Mouse (Mus musculus): ENCODE data around the gene Dync2li1. TPM values are rescaled to one million over a fixed set of nuclear protein-coding genes. Genes with fewer than 3 reads are reported as not detected.

The Dync2li1 gene
- polyA plus RNA-seq, 1 experiment from 2014 or later: 24.7 TPM

DNA sequence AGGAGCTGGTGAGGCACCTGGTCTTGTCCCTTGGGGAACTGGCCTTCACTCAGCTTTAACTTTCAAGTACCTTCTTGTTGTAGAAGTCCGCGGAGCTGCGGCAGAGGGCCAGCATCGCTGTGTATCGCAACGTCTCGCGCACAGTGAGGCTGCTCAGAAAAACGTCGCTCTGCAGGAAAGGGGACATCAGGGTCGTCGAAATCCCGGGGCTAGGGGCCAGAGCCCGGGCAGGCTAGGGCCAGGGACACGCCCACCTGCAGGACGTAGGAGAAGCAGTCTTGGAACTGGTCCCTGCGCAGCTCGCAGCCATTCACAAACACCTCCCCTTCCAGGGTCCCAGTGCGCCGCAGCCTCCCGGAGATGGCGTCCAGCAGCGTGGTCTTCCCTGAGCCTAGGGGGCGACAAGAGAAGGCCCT is 49.7 kb downstream of the Dync2li1 start, which contains the start of gene Abcg8:
Abcg8 (plus strand) TSS at position 352 of the 416 bp plus-strand sequence.
- no peak within 1 kb of the TSS for H3K27ac ChIP-seq
- H3K4me1 ChIP-seq (replicated peaks): peaks cover 18% of the 10 kb centered on the region; the same call in 1 of the 2 replicates
- H3K4me3 ChIP-seq (replicated peaks): peak within 1 kb of the TSS; percentile 38
- no peaks in the 10 kb centered on the region for H3K9me3 ChIP-seq
- ATAC-seq: no peak
- no peaks in the 10 kb centered on the region for H3K27me3 ChIP-seq (replicated peaks)
- WGBS: 1% methylated on average over 24 of the region's 24 CpGs
- H3K4me2 ChIP-seq (replicated peaks): peak within 1 kb of the TSS; percentile 88
- no peaks in the 10 kb centered on the region for H3K36me3 ChIP-seq
- H3K9ac ChIP-seq: peak within 1 kb of the TSS; percentile 45; the same call in 1 of the 2 replicates

DNA sequence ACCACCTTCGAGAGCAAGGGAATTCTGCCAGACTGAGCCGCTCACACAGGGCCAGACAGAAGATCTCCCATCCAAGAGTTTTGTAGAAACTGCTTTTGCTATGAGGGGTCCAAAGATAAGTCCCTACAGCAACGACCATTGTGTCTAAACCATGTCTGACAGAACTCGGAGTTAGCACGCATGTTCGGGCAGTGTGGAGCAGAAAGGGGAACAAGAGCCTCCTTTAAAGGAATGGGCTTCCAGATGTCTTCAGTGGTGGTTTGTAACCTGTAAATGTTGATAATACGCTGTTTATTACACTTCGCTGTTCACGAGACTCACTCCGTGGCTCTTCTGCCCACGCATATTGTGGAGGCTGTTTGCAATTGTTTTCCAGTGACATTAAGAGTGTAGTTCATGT is 51.3 kb downstream of the Dync2li1 start:
- no peaks in the 10 kb centered on the region for H3K27me3 ChIP-seq (replicated peaks)
- H3K4me1 ChIP-seq (replicated peaks): peaks cover 19% of the 10 kb centered on the region; the same call in 1 of the 2 replicates
- no peaks in the 10 kb centered on the region for H3K36me3 ChIP-seq
- no peaks in the 10 kb centered on the region for H3K9me3 ChIP-seq
- 83% methylated on average over 11 of the region's 11 CpGs for WGBS
- no peak overlapping the region for H3K4me2 ChIP-seq (replicated peaks)
- no peak overlapping the region for H3K4me3 ChIP-seq (replicated peaks)
- no peak overlapping the region for H3K27ac ChIP-seq
- H3K9ac ChIP-seq: no peak overlapping the region
- no peak for ATAC-seq

DNA sequence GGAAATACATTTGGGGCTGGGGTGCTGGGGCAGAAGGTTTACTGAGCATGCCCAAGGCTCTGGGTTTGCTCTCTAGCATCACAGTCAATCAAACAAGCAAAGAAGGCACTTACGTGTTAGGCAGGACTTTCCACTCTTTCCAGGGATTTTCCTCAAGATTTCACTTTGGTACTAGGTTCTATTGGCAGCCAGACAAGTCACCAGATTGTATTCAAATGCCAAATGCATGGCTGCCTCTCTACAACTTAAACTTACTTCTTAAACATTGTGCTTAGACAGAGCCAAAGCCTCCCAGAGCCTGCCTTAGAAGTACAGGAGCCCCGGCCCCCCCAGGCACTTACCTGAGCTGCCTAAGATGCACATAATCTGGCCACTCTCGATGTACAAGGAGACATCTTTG is 55.4 kb downstream of the Dync2li1 start:
- H3K4me2 ChIP-seq (replicated peaks): no peak overlapping the region
- no peak overlapping the region for H3K4me3 ChIP-seq (replicated peaks)
- H3K27me3 ChIP-seq (replicated peaks): no peaks in the 10 kb centered on the region
- no peaks in the 10 kb centered on the region for H3K36me3 ChIP-seq
- H3K4me1 ChIP-seq (replicated peaks): peaks cover 9% of the 10 kb centered on the region
- no peak for ATAC-seq
- 83% methylated on average over 3 of the region's 3 CpGs for whole genome bisulfite sequencing
- H3K9me3 ChIP-seq: no peaks in the 10 kb centered on the region
- no peak overlapping the region for H3K27ac ChIP-seq
- H3K9ac ChIP-seq: no peak overlapping the region

DNA sequence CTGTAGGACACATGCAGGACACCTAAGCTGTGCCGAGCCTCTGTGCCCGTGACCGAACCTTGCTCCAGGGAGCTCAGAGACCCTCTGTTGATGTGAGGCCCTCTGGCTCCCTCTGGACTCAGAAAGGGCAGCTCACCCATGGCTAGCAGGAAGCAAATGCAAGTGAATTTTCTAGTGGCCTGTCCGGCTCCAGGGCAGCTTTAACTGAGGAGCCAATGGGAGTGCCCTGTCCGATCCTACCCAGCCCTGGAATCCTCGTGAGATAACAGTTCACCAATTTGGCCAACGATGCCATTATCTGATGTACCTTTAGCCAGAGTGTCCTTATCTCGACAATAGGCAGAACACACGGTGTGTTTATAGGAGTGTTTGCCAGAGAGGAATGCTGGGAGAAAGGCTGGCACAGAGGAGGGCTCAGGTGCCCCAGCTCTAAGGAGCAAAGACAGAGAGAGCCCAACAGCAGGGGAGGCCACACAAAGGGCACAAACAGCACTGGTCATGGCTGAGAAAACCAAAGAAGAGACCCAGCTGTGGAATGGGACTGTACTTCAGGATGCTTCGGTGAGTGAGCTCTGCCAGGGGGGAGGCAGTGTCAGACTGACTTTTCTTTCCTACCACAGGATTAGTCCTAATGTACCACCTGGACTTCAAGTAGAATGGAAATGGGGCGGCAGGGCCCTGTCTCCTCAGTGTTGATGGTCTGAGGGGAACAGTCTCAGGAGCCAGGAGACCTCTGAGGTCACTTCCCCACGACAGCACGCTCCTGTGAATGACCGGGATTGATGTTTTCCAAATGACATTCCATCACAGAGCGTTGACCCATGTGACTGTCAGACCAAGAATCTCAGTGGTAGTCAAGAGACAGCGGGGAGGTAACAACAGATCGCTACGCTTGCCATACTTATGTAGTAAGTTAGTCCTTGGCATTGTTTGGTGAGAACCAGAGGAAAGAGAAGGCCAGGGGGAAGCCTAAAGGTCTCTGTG is 56.7 kb downstream of the Dync2li1 start, which contains the start of gene Abcg5:
Abcg5 (minus strand) TSS at position 278 of the 984 bp plus-strand sequence.
- H3K27me3 ChIP-seq (replicated peaks): no peaks in the 10 kb centered on the region
- H3K36me3 ChIP-seq: no peaks in the 10 kb centered on the region
- ATAC-seq: peak; percentile 61
- WGBS: 66% methylated on average over 18 of the region's 18 CpGs
- no peak within 1 kb of the TSS for H3K4me2 ChIP-seq (replicated peaks)
- no peak within 1 kb of the TSS for H3K4me3 ChIP-seq (replicated peaks)
- H3K27ac ChIP-seq: no peak within 1 kb of the TSS
- no peak within 1 kb of the TSS for H3K9ac ChIP-seq
- no peaks in the 10 kb centered on the region for H3K9me3 ChIP-seq
- peaks cover 9% of the 10 kb centered on the region for H3K4me1 ChIP-seq (replicated peaks)

DNA sequence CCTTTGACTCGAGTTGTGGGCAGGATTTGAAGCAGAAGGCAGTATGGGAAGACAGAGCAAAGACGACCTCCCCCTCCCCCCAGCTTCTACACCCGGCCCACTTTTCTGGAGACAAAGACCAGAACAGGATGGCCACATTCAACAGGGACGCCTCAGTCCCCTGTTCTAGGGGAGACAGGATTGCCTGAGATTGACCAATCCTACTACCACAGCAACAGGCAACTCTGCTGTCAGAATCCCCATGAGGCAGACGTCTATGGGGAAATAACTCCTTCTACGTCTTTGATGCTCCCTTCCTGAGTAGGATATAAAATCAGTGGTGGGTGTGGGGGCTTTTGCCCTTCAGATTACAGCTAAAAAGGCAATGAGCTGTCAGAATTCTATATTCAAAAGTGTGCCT is 58.0 kb downstream of the Dync2li1 start:
- Histone ChIP-seq H3K4me2 (replicated peaks) (no peak overlapping the region), H3K9me3 (no peaks in the 10 kb centered on the region), H3K4me1 (replicated peaks) (peaks cover 9% of the 10 kb centered on the region), H3K27me3 (replicated peaks) (no peaks in the 10 kb centered on the region), H3K36me3 (no peaks in the 10 kb centered on the region), H3K9ac (no peak overlapping the region), H3K27ac (no peak overlapping the region), H3K4me3 (replicated peaks) (no peak overlapping the region)
- 42% methylated on average over 6 of the region's 6 CpGs for WGBS
- ATAC-seq: no peak

DNA sequence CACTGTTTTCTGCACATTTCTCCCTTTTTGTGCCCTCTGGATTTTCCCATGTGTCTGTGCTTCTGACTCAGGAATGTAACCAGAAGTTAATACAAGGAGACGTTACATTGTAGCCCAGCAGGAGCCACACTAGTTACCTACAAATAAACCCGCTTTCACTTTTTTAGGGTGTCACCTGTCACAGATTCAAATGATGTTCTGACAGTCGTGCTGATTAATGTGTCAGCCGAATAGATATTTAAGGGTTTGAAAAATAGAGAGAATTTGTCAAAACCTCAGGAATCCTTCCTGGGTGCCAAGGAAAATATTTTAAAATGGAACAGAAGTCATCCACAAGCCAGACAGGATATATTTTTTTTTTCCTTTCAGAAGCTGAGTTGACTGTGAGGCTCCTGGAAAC is 59.0 kb downstream of the Dync2li1 start:
- no peaks in the 10 kb centered on the region for H3K9me3 ChIP-seq
- no peak overlapping the region for H3K4me2 ChIP-seq (replicated peaks)
- H3K4me3 ChIP-seq (replicated peaks): no peak overlapping the region
- peaks cover 9% of the 10 kb centered on the region for H3K4me1 ChIP-seq (replicated peaks)
- H3K36me3 ChIP-seq: no peaks in the 10 kb centered on the region
- no peak for ATAC-seq
- H3K27ac ChIP-seq: no peak overlapping the region
- H3K9ac ChIP-seq: no peak overlapping the region
- no peaks in the 10 kb centered on the region for H3K27me3 ChIP-seq (replicated peaks)
- WGBS: 77% methylated on average over 4 of the region's 4 CpGs

DNA sequence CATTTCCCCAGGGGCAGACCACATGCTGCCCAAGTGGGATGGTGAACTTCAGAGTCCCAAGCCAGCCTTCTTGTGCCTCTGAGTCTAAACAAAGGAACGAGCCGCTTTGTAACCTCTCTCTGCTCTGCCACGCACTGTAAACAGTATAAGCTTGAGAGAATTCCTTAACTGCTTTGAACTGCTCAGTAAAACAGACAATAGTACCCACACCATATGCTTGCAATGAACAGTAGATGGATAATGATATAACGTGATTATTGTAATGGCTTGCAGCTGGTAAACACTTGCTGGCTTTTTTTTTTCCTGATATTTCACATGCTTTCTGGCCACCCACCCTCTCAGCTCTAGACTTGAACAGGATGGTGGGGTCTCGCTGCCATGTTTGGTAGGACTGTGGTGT is 61.7 kb downstream of the Dync2li1 start:
- H3K4me3 ChIP-seq (replicated peaks): no peak overlapping the region
- H3K36me3 ChIP-seq: no peaks in the 10 kb centered on the region
- H3K27me3 ChIP-seq (replicated peaks): no peaks in the 10 kb centered on the region
- no peak overlapping the region for H3K9ac ChIP-seq
- no peaks in the 10 kb centered on the region for H3K9me3 ChIP-seq
- 52% methylated on average over 5 of the region's 5 CpGs for WGBS
- no peak overlapping the region for H3K4me2 ChIP-seq (replicated peaks)
- peaks cover 6% of the 10 kb centered on the region for H3K4me1 ChIP-seq (replicated peaks)
- no peak overlapping the region for H3K27ac ChIP-seq
- no peak for ATAC-seq

DNA sequence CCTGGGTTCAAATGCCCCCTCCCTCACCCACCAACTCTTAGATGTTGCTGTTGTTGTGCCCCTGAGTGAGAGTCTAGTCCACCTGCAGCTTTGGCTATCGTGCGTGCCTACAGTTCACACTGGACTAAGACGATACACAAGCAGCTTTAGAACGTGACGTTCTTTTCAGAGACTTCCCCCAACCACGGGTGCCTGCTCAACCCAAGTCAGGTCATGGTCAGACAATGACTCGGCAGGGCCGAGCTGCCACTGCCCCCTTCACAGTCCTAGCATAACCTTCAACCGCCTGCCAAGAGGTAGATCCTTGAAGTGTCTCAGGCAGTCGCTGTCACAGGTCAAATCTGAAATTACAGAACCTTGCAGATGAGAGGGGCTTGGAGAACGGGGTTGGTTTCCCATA is 62.5 kb downstream of the Dync2li1 start:
- no peaks in the 10 kb centered on the region for H3K27me3 ChIP-seq (replicated peaks)
- H3K36me3 ChIP-seq: no peaks in the 10 kb centered on the region
- peak; percentile 19; the same call in 1 of the 2 replicates for ATAC-seq
- H3K27ac ChIP-seq: no peak overlapping the region
- H3K4me1 ChIP-seq (replicated peaks): peaks cover 6% of the 10 kb centered on the region; the same call in 1 of the 2 replicates
- H3K4me3 ChIP-seq (replicated peaks): no peak overlapping the region
- no peaks in the 10 kb centered on the region for H3K9me3 ChIP-seq
- H3K4me2 ChIP-seq (replicated peaks): no peak overlapping the region
- H3K9ac ChIP-seq: no peak overlapping the region
- WGBS: 88% methylated on average over 11 of the region's 11 CpGs

DNA sequence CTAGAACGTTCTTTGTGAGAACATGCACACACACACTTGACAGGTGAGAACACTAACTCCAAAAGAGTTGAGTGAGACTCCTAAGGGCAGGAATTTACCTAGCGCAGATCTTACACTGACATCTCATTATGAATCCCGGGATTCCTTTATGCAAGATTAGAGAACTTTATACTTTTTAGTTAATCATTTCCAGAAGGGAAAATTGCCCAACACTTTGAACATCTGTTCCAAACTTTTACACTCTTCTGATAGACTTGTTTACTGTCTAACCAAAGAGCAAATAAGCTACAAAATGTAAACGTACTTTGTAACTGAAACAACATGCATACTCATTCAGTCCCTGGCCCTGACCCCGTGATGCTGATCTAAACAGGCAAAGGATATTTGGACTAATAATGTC is 63.0 kb downstream of the Dync2li1 start:
- Histone ChIP-seq H3K4me2 (replicated peaks) (no peak overlapping the region), H3K36me3 (no peaks in the 10 kb centered on the region), H3K9ac (no peak overlapping the region), H3K27ac (no peak overlapping the region), H3K9me3 (no peaks in the 10 kb centered on the region), H3K27me3 (replicated peaks) (no peaks in the 10 kb centered on the region), H3K4me1 (replicated peaks) (peaks cover 3% of the 10 kb centered on the region; the same call in 1 of the 2 replicates), H3K4me3 (replicated peaks) (no peak overlapping the region)
- WGBS: 53% methylated on average over 5 of the region's 5 CpGs
- peak; percentile 72 for ATAC-seq

DNA sequence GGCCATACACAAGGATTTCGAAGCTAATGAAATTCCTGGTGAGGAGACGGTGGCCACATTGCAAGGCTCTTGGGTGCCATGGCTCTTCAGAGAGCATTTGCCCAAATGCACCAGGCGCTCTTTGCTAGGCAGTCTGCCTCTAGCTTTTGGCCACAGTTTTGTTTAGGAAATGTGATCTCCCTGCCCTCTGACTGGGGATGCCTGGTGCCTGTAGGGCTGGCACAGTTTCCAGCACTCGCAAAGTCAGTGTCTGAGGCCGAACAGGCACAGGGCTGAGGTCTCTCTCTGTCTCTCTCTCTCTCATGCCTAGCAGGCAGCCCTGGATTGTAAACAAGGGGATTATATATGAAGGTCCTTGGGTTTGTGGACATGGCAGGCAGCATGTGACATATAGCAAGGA is 63.8 kb downstream of the Dync2li1 start:
- Histone ChIP-seq H3K36me3 (no peaks in the 10 kb centered on the region), H3K4me1 (replicated peaks) (no peaks in the 10 kb centered on the region; the same call in 1 of the 2 replicates), H3K4me2 (replicated peaks) (no peak overlapping the region), H3K9ac (no peak overlapping the region), H3K9me3 (no peaks in the 10 kb centered on the region), H3K27ac (no peak overlapping the region), H3K27me3 (replicated peaks) (no peaks in the 10 kb centered on the region), H3K4me3 (replicated peaks) (no peak overlapping the region)
- no peak for ATAC-seq
- WGBS: 59% methylated on average over 5 of the region's 5 CpGs

DNA sequence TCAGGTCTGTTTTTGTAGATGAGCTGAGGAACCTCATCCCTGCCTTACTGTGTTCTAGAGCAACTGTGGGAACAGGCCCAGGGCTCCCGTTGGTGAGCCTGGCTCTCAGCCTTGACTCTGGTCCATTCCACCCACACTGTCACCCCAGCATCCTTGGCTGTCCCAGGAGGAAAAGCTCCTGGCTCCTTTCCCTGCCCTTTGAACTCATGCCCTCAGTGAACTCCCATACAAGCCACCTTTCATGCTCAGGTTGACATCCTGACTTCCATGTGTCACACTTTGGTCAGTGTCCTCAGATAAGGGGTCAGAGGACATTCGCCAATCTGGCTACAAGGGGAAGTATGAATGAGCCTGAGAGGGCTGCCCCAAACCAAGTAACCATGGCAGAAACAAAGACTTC is 67.4 kb downstream of the Dync2li1 start:
- no peaks in the 10 kb centered on the region for H3K9me3 ChIP-seq
- H3K4me1 ChIP-seq (replicated peaks): no peaks in the 10 kb centered on the region; the same call in 1 of the 2 replicates
- H3K27ac ChIP-seq: no peak overlapping the region
- no peak overlapping the region for H3K9ac ChIP-seq
- H3K4me3 ChIP-seq (replicated peaks): no peak overlapping the region
- H3K27me3 ChIP-seq (replicated peaks): no peaks in the 10 kb centered on the region
- WGBS: 88% methylated on average over 2 of the region's 2 CpGs
- no peak overlapping the region for H3K4me2 ChIP-seq (replicated peaks)
- no peak for ATAC-seq
- no peaks in the 10 kb centered on the region for H3K36me3 ChIP-seq

DNA sequence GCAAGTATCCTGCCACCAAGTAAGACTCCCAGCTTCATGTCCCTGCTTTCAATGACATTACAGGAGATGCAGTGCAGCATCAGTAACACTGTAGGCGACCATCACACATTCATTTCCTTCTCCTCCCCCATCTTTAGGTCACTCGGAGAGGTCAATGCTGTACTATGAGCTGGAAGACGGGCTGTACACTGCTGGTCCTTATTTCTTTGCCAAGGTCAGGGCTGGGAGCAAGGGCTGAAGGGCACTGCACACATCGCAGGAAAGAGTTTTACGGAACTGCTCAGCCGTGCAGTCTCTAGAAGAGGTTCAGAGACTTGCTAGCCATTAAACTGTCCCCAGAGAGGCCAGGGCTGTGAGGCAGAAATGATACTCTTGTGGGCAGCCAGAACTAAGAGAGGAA is 70.2 kb downstream of the Dync2li1 start:
- H3K9me3 ChIP-seq: no peaks in the 10 kb centered on the region
- H3K36me3 ChIP-seq: no peaks in the 10 kb centered on the region
- ATAC-seq: no peak
- WGBS: 68% methylated on average over 6 of the region's 6 CpGs
- H3K27me3 ChIP-seq (replicated peaks): no peaks in the 10 kb centered on the region
- H3K4me1 ChIP-seq (replicated peaks): peaks cover 6% of the 10 kb centered on the region; the same call in 1 of the 2 replicates
- H3K4me2 ChIP-seq (replicated peaks): no peak overlapping the region
- no peak overlapping the region for H3K4me3 ChIP-seq (replicated peaks)
- no peak overlapping the region for H3K27ac ChIP-seq
- no peak overlapping the region for H3K9ac ChIP-seq
